9 mouse cellular contexts compared by ENCODE assay signal in genomic region chr5:30709744-30710383, GRCm38 (mm10). TPM values are rescaled to one million over a fixed set of nuclear protein-coding genes. Genes with fewer than 3 reads are reported as not detected.
DNase-seq lines count a peak whose midpoint lies in the region; ATAC-seq lines count a peak whose summit lies in the region.
"Had no signal": no experiment of that assay in that cellular context is flagged by ENCODE, and none has a peak within 500 bp of the region (broad histone marks: within the 10 kb centered on the region; RNA-seq: fewer than 3 reads in every experiment).

No protein-coding gene starts in this region.

- no peak overlapping the region for H3K4me3 ChIP-seq in lung, embryonic 16.5 days (ENCODE audit: low read length)

- no peak overlapping the region for H3K9ac ChIP-seq in lung, embryonic 16.5 days (ENCODE audit: low read length)
- H3K9ac ChIP-seq: limb, embryonic 15.5 days had no signal

- H3K9me3 ChIP-seq in lung, embryonic 16.5 days (ENCODE audit: control insufficient read depth, low read length): no peaks in the 10 kb centered on the region
- H3K9me3 ChIP-seq: limb, embryonic 15.5 days had no signal

- DNase-seq in A20 (ENCODE audit: low read depth, low spot score): peak; percentile 79
- peak; percentile 88 for DNase-seq in MN1 (ENCODE audit: low spot score)
- peak; percentile 84 for DNase-seq in cerebellum, adult 9-11 months
- DNase-seq in gastrocnemius, postnatal 25 days: peak; percentile 41
- DNase-seq in large intestine, adult 2 months (ENCODE audit: low read depth, low spot score): peak; percentile 37
- peak; percentile 71 for DNase-seq in right cerebral cortex, postnatal 14 days
- peak; percentile 61 to 63 for DNase-seq in urinary bladder, postnatal 36 days (ENCODE audit: low spot score in 2 of 2)

- 7% methylated on average over 13 of the region's 13 CpGs for WGBS in large intestine, adult 2 months
- WGBS in lung, embryonic 16.5 days: 12% methylated on average over 13 of the region's 13 CpGs

- no peak overlapping the region for H3K27ac ChIP-seq in lung, embryonic 16.5 days (ENCODE audit: low read length)
- H3K27ac ChIP-seq: limb, embryonic 15.5 days had no signal

- peak; percentile 30; the same call in 1 of the 2 replicates for ATAC-seq in lung, embryonic 16.5 days (ENCODE audit: low read depth)

- no peak overlapping the region for H3K4me2 ChIP-seq in lung, embryonic 16.5 days (ENCODE audit: low read depth, low read length)

- peaks cover 39% of the 10 kb centered on the region for H3K27me3 ChIP-seq in lung, embryonic 16.5 days (ENCODE audit: control insufficient read depth, insufficient read depth, low read depth, low read length)

- peaks cover 23% of the 10 kb centered on the region for H3K4me1 ChIP-seq in lung, embryonic 16.5 days (replicated peaks; ENCODE audit: control insufficient read depth, insufficient read depth, low read length)

- no peaks in the 10 kb centered on the region for H3K36me3 ChIP-seq in lung, embryonic 16.5 days (ENCODE audit: control insufficient read depth, insufficient read depth, low read length)
- H3K36me3 ChIP-seq: limb, embryonic 15.5 days had no signal

RNA-seq across cellular contexts. Expression of gene Dpysl5, which starts 1.5 kb away (rescaled TPM):
- total RNA-seq in gastrocnemius, postnatal 25 days (2021): 1 to 10 TPM; 1.0 to 2.0 TPM
- 0.70 and 0.92 TPM in 2 replicates for polyA plus RNA-seq in large intestine, adult 2 months (2012; rRNA removed)
- polyA plus RNA-seq in lung, embryonic 16.5 days (2015; fragmentation: Nextera tagmentation; extraction: Ambion mirVana): 4.7 and 4.8 TPM in 2 replicates

RNA-seq across cellular contexts. Expression of gene Cenpa, which starts 43.3 kb away (rescaled TPM):
- total RNA-seq in gastrocnemius, postnatal 25 days (2021): 1 to 10 TPM; 3.2 to 6.5 TPM
- 53.2 and 53.8 TPM in 2 replicates for polyA plus RNA-seq in large intestine, adult 2 months (2012; rRNA removed)
- 280 and 298 TPM in 2 replicates for polyA plus RNA-seq in lung, embryonic 16.5 days (2015; fragmentation: Nextera tagmentation; extraction: Ambion mirVana)

Comparison
In these comparisons a context has a peak if more than half of its experiments do, and no peak if none do; other contexts are left out.
1. DNase-seq: peak in every context shown above with its lines; median percentile 88 in MN1; 84 in cerebellum, adult 9-11 months; 79 in A20; 71 in right cerebral cortex, postnatal 14 days; 62 in urinary bladder, postnatal 36 days; 41 in gastrocnemius, postnatal 25 days; 37 in large intestine, adult 2 months.